Mouse (Mus musculus) gonadal fat pad, adult 2 months (tissue): ENCODE results near the gene Slc39a9. TPM values are rescaled to one million over a fixed set of nuclear protein-coding genes. Genes with fewer than 3 reads are reported as not detected.

Source experiments
- DNase-seq: peaks from one replicate; pipeline ENCODE4 v3.0.0-alpha.2; 2012; ENCODE audit warnings: low read depth
- polyA plus RNA-seq: library from polyadenylated mRNA; depleted of rRNA; stranded (reverse); fragments of >200 nt; gene quantifications from 2 replicates; pipeline ENCODE4 v1.2.3, GENCODE M21; 2012

The Slc39a9 gene
- polyA plus RNA-seq, 1 experiment, result 53.0 TPM

DNA sequence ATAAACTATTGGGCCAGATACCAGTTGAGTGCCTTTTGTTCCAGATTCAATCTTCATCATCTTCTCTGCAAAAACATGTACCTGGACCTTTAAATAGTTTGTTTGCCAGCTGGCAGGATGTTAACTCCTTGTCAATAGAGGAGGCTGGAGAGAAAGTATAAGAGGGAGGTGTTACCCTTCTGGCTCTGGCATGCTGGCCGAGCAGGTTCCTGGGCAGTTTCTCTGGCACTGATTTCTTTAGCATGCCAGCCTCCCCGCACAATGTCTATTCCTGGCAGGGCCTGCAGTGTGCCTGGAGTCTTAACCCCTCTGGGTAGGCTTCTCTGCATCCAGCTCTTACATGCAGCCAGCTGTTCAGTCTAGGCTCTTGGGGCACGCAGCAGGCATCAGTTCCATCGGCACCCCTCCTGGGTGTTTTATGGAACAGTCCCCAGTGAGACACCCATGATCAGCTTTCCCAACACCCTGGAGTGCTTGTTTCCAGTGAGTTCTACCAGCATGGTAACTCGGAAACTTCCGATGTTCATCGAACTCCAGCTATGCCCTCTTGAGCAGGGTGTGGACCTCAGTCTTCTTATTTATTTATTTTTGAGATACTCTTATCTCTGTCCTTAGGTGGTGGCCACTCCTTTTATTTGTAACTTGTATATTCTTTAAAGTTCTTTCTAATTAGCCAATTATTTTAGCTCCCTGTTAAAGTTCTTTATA, 10.4 kb downstream of the Slc39a9 start:
- peak; percentile 89 for DNase-seq

- peak; percentile 72 for DNase-seq
These were observed 11.0 kb downstream of the Slc39a9 start for GRCm38 (mm10) chr12:80654659-80655025.

- no peak for DNase-seq
These were observed 15.0 kb downstream of the Slc39a9 start for GRCm38 (mm10) chr12:80658661-80659060.

DNA sequence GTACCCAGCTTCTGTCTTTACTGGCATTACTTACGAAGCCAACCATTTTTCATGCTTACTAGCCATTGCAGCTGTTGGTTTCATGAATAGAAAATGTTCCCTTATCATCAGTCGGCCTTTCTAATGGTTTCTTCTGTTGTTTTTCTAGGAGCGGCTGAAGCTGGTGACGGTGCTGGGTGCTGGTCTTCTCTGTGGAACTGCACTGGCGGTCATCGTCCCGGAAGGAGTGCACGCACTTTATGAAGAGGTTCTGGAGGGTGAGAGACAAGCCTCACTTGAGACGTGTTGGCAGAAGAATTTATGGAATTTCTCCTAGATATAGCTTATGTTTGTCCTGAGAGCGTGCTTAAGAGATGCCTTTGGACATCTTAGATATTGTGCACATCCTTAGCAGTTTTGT, 18.6 kb downstream of the Slc39a9 start:
- DNase-seq, result no peak

- no peak for DNase-seq
These were observed 20.3 kb downstream of the Slc39a9 start for GRCm38 (mm10) chr12:80663935-80664334.

DNA sequence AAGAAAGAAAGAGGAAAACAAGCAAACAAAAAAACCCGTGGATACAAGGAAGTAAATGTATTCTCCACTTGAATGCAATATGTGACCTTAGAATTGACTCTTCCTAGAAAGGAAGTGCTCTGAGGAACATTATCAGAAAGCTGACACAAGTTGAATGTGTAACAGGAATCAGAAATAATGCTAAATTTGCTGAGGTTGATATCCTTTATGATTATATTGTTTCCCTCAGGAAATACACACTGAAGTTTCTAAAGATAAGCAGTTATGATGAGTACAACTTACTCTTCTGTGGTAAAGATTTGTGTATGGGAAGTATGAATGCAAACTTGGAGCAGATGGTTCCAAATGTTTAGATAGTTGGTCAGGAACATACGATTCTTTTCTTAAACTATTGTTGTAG, 24.7 kb downstream of the Slc39a9 start:
- no peak for DNase-seq

DNA sequence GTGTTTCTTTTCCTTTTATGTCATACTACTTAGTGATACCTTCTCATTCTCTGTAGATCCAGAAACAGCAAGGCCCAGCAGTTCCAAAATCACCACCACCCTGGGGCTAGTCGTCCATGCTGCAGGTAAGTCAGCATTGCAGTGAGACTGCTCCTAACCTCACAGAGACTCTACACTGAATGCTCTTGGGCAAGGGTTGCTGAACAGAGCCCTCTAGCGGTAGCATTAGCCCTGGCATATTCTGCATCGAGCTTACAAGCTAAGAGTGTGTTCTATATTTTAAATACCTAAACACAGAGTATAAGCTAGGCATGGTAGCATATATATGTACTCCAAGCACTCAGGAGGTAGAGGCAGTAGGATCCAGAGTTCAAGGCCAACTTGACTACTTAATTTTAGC, 29.5 kb downstream of the Slc39a9 start:
- no peak for DNase-seq

GRCm38 (mm10) chr12:80681340-80681739, 37.7 kb downstream of the Slc39a9 start:
- DNase-seq, result no peak

GRCm38 (mm10) chr12:80683554-80683953, 39.9 kb downstream of the Slc39a9 start:
- no peak for DNase-seq

DNA sequence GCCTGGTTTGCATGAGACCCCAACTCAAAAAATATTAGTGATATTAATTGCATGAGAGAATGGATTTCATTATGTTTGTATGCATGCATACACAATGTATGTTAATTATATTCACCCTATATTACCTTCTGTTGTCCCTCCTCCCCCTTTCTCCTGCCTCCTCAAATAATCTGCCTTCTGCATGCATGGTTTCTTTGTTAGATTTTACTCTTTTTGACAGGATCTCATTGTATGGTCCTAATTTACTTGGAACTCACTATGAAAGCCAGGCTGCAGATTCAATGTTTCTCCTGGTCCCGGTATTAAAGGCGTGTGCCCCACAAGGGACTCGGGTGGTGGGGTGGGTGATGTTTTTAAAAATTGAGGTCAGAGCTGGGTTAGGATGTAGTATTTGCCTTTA, 40.6 kb downstream of the Slc39a9 start:
- DNase-seq, result no peak

DNA sequence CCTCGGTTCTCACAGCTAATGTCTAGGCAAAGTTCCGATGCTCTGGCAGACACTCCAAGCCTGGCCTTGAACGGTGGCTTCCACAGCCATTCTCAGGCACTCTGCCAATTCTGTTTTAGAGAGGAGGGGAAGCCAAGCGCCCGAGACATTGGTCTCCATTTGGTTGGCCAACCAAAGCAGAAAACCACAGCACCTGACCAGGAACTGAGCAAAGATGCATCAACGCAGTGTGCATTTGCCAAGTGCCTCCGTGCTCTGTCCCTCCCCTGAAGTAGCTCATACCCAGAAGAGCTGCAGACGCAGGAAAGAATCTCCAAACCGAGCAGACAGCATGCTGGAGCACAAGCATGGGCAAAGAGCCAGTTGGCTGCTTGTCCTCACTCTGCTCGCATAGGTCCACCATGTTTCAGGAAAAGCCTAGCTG, 44.1 kb downstream of the Slc39a9 start:
- DNase-seq, result no peak

DNA sequence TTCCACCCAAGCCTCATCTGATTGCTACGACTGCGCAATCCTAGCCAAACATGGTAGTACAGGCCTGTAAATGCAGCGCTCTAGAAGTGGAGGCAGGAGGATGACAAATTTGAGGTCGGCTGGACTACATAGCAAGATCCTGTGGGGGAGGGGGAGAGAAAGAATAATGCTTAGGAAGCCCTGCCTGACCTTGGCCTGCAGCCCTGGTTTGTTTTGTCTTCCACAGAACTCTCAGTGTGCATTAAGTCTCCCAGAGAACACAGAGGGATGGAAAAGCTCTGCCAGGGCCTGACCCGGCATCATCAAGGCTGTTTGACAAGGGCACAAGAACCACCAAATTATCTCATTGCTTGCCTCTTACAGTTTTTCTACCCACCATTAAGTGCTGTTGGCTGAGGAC, 46.0 kb downstream of the Slc39a9 start:
- no peak for DNase-seq

DNA sequence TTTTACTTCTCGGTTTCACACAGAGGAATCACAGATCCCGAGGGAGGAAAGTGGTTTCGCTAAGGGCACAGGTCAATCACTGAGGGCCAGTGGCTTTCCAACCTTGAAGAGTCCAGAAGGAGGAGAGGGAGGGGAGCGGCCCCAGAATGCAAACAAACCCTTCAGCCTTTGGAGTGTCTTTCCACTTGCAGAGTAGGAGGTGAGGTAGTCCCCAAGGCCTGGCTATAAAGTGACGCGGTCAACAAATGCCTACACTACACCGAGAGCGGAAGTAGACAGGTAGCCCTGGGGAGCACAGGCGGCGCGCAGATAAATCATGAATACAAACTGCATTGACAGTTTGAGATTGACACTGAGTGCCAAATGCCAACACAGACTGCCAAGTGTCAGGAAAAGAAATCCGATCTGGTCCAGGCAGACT, 48.0 kb downstream of the Slc39a9 start:
- no peak for DNase-seq

- DNase-seq, result no peak
These were observed 48.7 kb downstream of the Slc39a9 start, which contains the start of gene Plekhd1 for GRCm38 (mm10) chr12:80692269-80692972. Gene Plekhd1 (plus strand): TSS chr12:80692591.

DNA sequence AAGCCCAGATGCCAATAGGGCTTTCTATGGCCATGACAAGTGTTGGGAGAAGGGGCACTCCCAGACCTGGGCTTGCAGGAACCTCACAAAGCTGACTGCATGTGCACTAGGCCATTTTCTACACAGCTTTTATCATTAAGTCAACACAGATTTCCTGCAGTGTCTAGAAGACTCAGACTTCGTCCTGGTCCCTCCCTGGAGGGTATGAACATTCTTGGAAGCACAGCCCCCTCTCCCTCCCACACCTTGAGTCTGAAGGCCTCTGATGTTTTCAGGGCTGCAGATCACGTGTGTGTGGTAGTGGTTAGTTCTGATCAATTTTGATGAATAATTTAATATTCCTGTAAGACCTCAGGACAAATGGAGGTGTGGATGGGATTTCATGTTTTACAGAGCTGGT, 50.0 kb downstream of the Slc39a9 start:
- DNase-seq, result no peak

DNA sequence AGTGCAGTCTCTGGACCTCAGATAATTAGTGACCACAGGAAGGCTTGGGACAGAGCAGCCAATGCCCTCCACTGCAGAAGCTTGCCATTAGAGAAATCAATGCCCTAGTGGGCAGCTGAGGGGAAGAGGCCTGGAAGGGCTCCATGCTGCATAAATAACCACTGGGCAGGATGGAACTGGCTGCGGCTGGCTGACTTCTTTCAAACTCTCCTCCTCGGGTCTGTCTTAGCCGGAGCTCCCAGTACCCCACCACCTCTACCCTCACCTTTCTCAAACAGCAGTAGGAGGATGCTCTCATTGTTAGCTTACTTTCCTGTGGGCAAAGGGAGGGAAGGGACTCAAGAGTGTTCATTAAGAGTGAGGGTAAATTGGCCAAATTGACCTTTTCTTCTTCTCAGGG, 51.3 kb downstream of the Slc39a9 start:
- no peak for DNase-seq

- no peak for DNase-seq
These were observed 55.0 kb downstream of the Slc39a9 start for GRCm38 (mm10) chr12:80698526-80699143.

DNA sequence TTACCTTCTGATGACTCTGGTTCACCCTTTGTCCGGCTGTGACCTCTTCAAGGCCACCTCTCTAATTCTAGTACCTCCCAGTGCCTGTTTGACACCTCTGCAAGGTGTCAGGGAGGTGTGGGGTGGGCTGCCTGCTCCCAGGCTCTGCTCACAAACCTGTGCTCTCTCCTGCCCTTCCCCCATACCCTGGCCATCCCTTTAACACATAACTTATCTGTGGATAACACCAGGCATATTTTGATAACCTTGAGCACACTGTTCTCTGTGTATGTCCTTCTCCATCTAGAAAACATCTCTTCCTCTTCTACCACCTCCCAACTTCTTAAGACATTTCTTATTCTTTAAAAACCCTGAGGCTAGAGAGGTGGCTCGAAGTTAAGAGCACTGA, 55.5 kb downstream of the Slc39a9 start:
- DNase-seq, result no peak

DNA sequence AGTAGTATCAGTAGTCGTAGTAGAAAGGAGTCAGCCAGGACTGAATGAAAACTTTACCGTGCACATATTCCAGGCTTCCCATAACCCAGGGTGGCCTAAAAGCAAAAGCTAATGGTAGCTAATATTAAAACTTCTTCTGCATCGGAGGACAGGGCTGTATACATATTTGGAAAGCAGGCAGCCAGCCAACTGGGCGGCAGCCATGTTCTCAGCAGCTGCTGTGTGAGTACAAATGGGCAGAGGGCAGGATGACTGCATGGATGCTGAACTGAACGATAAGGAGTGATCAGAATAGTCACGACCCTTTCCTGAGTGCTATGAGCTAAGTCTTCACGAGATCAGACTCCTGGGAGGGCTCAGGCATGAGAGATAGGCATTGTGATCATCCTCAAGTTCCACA, 57.6 kb downstream of the Slc39a9 start:
- no peak for DNase-seq

- DNase-seq, result no peak
These were observed 62.7 kb downstream of the Slc39a9 start for GRCm38 (mm10) chr12:80706208-80706914.

DNA sequence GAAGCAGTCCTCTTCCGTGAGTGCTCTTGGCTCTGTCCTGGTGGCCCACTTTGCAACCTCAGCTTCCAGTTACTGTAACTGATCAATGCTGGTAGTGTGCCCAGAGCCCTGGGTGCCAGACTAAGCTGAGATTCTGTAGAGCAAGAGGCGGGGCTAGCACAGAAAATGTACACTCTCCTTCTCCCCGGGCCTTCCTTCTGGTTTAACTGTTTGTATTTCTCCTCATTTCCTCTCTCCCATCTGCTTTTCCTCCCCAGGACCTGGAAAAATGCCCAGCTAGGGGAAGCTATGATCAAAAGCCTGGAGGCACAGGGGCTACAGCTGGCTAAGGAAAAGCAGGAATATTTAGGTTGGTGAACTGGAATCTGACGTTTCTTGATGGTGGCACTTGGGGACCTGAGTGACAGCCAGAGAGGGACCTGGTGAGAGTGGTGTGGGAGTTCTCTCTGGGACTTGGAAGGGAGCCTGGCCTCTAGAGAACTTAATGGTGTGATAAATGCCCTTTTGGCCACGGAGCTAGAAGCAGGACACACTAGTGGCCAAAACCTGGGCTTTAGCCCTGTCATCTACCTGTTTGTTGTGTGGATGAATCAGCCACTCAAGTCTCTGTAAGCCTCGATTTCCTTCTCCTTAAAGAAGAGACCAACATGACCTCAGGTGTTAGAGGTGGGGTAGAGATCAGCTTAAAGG, 63.4 kb downstream of the Slc39a9 start:
- no peak for DNase-seq

GRCm38 (mm10) chr12:80715915-80716314, 72.2 kb downstream of the Slc39a9 start:
- no peak for DNase-seq
